Mouse (Mus musculus): ENCODE data around the gene Slc6a9. TPM values are rescaled to one million over a fixed set of nuclear protein-coding genes. Genes with fewer than 3 reads are reported as not detected.

The Slc6a9 gene
- polyA plus RNA-seq, 1 experiment = 197 TPM

DNA sequence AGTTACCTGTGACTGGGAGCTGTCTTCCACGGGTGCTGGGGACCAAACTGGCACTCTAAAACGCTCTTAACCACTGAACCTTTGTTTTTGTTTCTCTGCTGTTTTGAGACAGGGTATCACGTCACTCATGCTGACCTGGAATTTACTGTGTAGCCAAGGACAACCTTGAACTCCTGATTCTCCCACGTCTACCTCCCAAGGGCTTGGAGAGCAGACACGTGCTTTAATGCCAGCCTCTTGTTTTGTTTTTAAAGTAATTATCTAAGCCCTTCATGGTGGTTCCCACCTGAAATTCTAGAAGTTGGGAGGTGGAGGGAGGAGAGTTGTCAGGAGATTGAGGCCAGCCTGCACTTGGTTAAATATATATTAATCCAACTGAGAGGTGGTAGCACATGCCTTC, 17.5 kb upstream of the Slc6a9 start:
- DNase-seq = no peak
- H3K4me3 ChIP-seq (replicated peaks; ENCODE audit: insufficient read depth, low read depth, low read length) = no peak overlapping the region
- TF ChIP-seq POLR2A (IDR thresholded peaks at IDR 0.05; ENCODE audit: borderline replicate concordance, insufficient read depth, low read length) (no peak), CTCF (IDR thresholded peaks at IDR 0.05; ENCODE audit: borderline replicate concordance, insufficient read depth, low read depth, low read length) (no peak)
- H3K4me1 ChIP-seq (ENCODE audit: control insufficient read depth, insufficient read depth, low read length) = no peaks in the 10 kb centered on the region
- WGBS = 80% methylated on average over 5 of the region's 5 CpGs
- no peak overlapping the region for H3K27ac ChIP-seq (ENCODE audit: insufficient read depth, low read length)
- H3K27me3 ChIP-seq (ENCODE audit: control insufficient read depth, insufficient read depth, low read length) = no peaks in the 10 kb centered on the region

DNA sequence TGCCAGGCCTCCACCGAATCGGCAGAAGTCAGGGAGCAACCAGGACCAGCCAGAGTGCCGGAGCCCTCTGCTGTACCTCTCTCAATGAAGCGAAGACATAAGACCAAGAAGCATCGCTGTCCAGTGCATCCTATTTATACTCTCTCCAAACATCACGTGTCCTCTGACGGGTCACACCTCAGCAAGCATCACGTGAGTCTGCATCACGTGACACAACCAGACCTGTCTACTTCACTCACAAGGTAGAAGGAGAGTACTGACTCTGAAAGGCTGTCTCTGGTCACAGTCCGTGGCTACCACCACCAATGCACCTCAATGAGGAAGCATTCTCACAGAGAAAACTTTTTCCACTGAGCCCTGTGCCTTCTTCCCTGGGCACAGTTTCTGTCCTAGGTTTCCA, 16.3 kb upstream of the Slc6a9 start:
- 92% methylated on average over 10 of the region's 10 CpGs for WGBS
- H3K27me3 ChIP-seq (ENCODE audit: control insufficient read depth, insufficient read depth, low read length) = no peaks in the 10 kb centered on the region
- H3K4me1 ChIP-seq (ENCODE audit: control insufficient read depth, insufficient read depth, low read length) = no peaks in the 10 kb centered on the region
- DNase-seq = no peak
- H3K4me3 ChIP-seq (replicated peaks; ENCODE audit: insufficient read depth, low read depth, low read length) = no peak overlapping the region
- TF ChIP-seq CTCF (IDR thresholded peaks at IDR 0.05; ENCODE audit: borderline replicate concordance, insufficient read depth, low read depth, low read length) (no peak), POLR2A (IDR thresholded peaks at IDR 0.05; ENCODE audit: borderline replicate concordance, insufficient read depth, low read length) (no peak)
- no peak overlapping the region for H3K27ac ChIP-seq (ENCODE audit: insufficient read depth, low read length)

GRCm38 (mm10) chr4:117828572-117829145, 5.6 kb upstream of the Slc6a9 start:
- Histone ChIP-seq H3K4me1 (ENCODE audit: control insufficient read depth, insufficient read depth, low read length) (no peaks in the 10 kb centered on the region), H3K27me3 (ENCODE audit: control insufficient read depth, insufficient read depth, low read length) (no peaks in the 10 kb centered on the region), H3K4me3 (replicated peaks; ENCODE audit: insufficient read depth, low read depth, low read length) (no peak overlapping the region), H3K27ac (ENCODE audit: insufficient read depth, low read length) (no peak overlapping the region)
- 83% methylated on average over 8 of the region's 8 CpGs for WGBS
- DNase-seq = no peak
- TF ChIP-seq POLR2A (IDR thresholded peaks at IDR 0.05; ENCODE audit: borderline replicate concordance, insufficient read depth, low read length) = no peak
- TF ChIP-seq CTCF (IDR thresholded peaks at IDR 0.05; ENCODE audit: borderline replicate concordance, insufficient read depth, low read depth, low read length) = no peak

DNA sequence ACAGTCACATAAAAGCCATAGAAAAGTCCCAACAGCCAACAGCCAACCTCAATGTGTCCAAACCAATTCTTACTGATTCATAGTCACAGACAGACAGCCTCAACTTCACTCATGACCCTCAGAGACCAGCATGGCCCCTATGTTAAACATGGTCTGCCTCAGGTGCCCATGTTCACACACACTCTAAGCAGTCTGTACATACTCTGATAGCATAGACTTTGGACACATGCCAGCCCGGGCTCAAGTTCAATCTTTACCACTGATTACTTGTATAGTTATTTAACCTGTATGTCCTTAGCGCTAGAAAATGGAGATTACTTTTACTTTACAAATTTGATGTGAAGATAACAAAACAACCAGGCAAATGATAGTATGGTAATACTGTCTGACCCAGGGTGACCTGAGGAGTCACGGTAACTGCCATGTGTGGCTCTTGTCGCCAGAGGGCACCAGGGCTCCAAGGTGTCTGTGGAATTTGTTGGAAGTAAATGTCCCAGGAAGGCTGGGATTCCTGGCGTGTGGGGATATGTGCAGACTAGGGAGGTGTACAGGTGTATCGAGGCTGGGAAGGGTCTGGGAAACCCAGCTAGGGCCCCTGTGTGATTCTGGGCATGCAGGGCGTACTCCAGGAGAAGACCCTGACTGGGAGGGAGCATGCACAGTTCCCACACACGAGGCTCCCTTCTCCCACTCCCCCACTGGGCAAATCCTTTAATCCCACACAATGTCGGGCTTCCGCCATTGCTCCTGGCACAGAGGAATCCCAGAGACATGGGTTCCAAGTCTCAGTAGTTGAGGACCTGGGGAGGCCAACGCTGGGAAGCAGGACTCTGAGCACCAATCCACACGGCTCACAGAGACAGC, 4.8 kb upstream of the Slc6a9 start:
- DNase-seq = peak; percentile 74 to 84

GRCm38 (mm10) chr4:117830124-117830551, 4.2 kb upstream of the Slc6a9 start:
- TF ChIP-seq CTCF (IDR thresholded peaks at IDR 0.05; ENCODE audit: borderline replicate concordance, insufficient read depth, low read depth, low read length) = no peak
- no peak for TF ChIP-seq POLR2A (IDR thresholded peaks at IDR 0.05; ENCODE audit: borderline replicate concordance, insufficient read depth, low read length)
- no peak overlapping the region for H3K27ac ChIP-seq (ENCODE audit: insufficient read depth, low read length)
- no peaks in the 10 kb centered on the region for H3K4me1 ChIP-seq (ENCODE audit: control insufficient read depth, insufficient read depth, low read length)
- H3K27me3 ChIP-seq (ENCODE audit: control insufficient read depth, insufficient read depth, low read length) = no peaks in the 10 kb centered on the region
- H3K4me3 ChIP-seq (replicated peaks; ENCODE audit: insufficient read depth, low read depth, low read length) = no peak overlapping the region
- WGBS = 9% methylated on average over 5 of the region's 5 CpGs
- DNase-seq = peak; percentile 26 to 41

More for the DNA sequence above, 4.8 kb upstream of the Slc6a9 start:
- H3K4me3 ChIP-seq (replicated peaks; ENCODE audit: insufficient read depth, low read depth, low read length) = no peak overlapping the region
- no peak overlapping the region for H3K27ac ChIP-seq (ENCODE audit: insufficient read depth, low read length)
- no peaks in the 10 kb centered on the region for H3K4me1 ChIP-seq (ENCODE audit: control insufficient read depth, insufficient read depth, low read length)
- TF ChIP-seq POLR2A (IDR thresholded peaks at IDR 0.05; ENCODE audit: borderline replicate concordance, insufficient read depth, low read length) (no peak), CTCF (IDR thresholded peaks at IDR 0.05; ENCODE audit: borderline replicate concordance, insufficient read depth, low read depth, low read length) (peak; percentile 97)
- 8% methylated on average over 12 of the region's 12 CpGs for WGBS
- H3K27me3 ChIP-seq (ENCODE audit: control insufficient read depth, insufficient read depth, low read length) = no peaks in the 10 kb centered on the region

- Histone ChIP-seq H3K4me3 (replicated peaks; ENCODE audit: insufficient read depth, low read depth, low read length) (no peak overlapping the region), H3K4me1 (ENCODE audit: control insufficient read depth, insufficient read depth, low read length) (no peaks in the 10 kb centered on the region), H3K27ac (ENCODE audit: insufficient read depth, low read length) (no peak overlapping the region), H3K27me3 (ENCODE audit: control insufficient read depth, insufficient read depth, low read length) (no peaks in the 10 kb centered on the region)
- 97% methylated on average over 9 of the region's 9 CpGs for WGBS
- TF ChIP-seq CTCF (IDR thresholded peaks at IDR 0.05; ENCODE audit: borderline replicate concordance, insufficient read depth, low read depth, low read length) (no peak), POLR2A (IDR thresholded peaks at IDR 0.05; ENCODE audit: borderline replicate concordance, insufficient read depth, low read length) (no peak)
- no peak for DNase-seq
Measured at GRCm38 (mm10) chr4:117830801-117831200, 3.5 kb upstream of the Slc6a9 start.

DNA sequence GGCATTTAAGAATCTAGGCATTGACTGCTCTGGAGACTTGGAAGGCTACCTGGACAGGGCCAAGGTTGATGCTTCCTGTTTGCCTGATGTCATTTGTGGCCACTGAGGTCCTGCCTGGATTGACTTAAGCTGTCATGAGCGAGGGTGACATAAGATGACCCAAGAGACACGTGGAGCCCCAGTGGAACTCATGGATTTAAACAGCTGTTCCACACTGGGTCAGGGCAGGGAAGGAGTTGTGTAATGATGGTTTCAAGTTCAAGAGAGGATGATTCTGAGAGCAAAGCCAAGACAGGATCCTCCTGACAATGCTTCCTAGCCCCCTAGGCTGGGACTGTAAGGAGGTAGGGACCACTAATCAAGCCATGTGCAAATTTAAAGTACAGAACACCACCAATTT, 2.8 kb upstream of the Slc6a9 start:
- 82% methylated on average over 2 of the region's 2 CpGs for WGBS
- no peaks in the 10 kb centered on the region for H3K4me1 ChIP-seq (ENCODE audit: control insufficient read depth, insufficient read depth, low read length)
- no peak overlapping the region for H3K4me3 ChIP-seq (replicated peaks; ENCODE audit: insufficient read depth, low read depth, low read length)
- no peak overlapping the region for H3K27ac ChIP-seq (ENCODE audit: insufficient read depth, low read length)
- no peaks in the 10 kb centered on the region for H3K27me3 ChIP-seq (ENCODE audit: control insufficient read depth, insufficient read depth, low read length)
- DNase-seq = no peak
- no peak for TF ChIP-seq CTCF (IDR thresholded peaks at IDR 0.05; ENCODE audit: borderline replicate concordance, insufficient read depth, low read depth, low read length)
- no peak for TF ChIP-seq POLR2A (IDR thresholded peaks at IDR 0.05; ENCODE audit: borderline replicate concordance, insufficient read depth, low read length)
